22 mouse cellular contexts compared by ENCODE assay signal in genomic region chr16:66891559-66892247, GRCm38 (mm10).
"Had no signal": no experiment of that assay in that cellular context is flagged by ENCODE, and none has a peak within 500 bp of the region (broad histone marks: within the 10 kb centered on the region; RNA-seq: fewer than 3 reads in every experiment).

No protein-coding gene starts in this region.

- H3K4me3 ChIP-seq: layer of hippocampus, adult 2 months; limb, embryonic 10.5 days; limb, embryonic 13.5 days; liver, embryonic 12.5 days; liver, embryonic 15.5 days; lung, embryonic 15.5 days; megakaryocyte, embryonic 14.5 days; midbrain, embryonic 10.5 days; midbrain, embryonic 13.5 days; stomach, embryonic 15.5 days had no signal

- DNase-seq: kidney, adult 18-20 months; kidney, adult 9 months; kidney, postnatal 25 days; layer of hippocampus, adult 9-11 months; liver; lung, adult 18-20 months; lung, postnatal 10 days; lung, postnatal 36 days; retina, postnatal 1 day; right cerebral cortex, postnatal 25 days; spleen, adult 18-20 months; thymus, postnatal 25 days had no signal

- H3K9me3 ChIP-seq: limb, embryonic 10.5 days; limb, embryonic 13.5 days; liver, embryonic 12.5 days; liver, embryonic 15.5 days; lung, embryonic 15.5 days; megakaryocyte, embryonic 14.5 days; midbrain, embryonic 10.5 days; midbrain, embryonic 13.5 days; stomach, embryonic 15.5 days had no signal

- H3K27ac ChIP-seq: limb, embryonic 10.5 days; limb, embryonic 13.5 days; liver, embryonic 12.5 days; liver, embryonic 15.5 days; lung, embryonic 15.5 days; midbrain, embryonic 10.5 days; midbrain, embryonic 13.5 days; stomach, embryonic 15.5 days had no signal

- H3K4me1 ChIP-seq: limb, embryonic 10.5 days; limb, embryonic 13.5 days; liver, embryonic 12.5 days; liver, embryonic 15.5 days; lung, embryonic 15.5 days; megakaryocyte, embryonic 14.5 days; midbrain, embryonic 10.5 days; midbrain, embryonic 13.5 days; stomach, embryonic 15.5 days had no signal

- ATAC-seq: liver, embryonic 12.5 days; midbrain, embryonic 13.5 days had no signal

- H3K36me3 ChIP-seq: limb, embryonic 10.5 days; limb, embryonic 13.5 days; liver, embryonic 12.5 days; liver, embryonic 15.5 days; lung, embryonic 15.5 days; midbrain, embryonic 10.5 days; midbrain, embryonic 13.5 days; stomach, embryonic 15.5 days had no signal

- H3K9ac ChIP-seq: limb, embryonic 13.5 days; liver, embryonic 12.5 days; liver, embryonic 15.5 days; lung, embryonic 15.5 days; midbrain, embryonic 13.5 days; stomach, embryonic 15.5 days had no signal

- H3K27me3 ChIP-seq: limb, embryonic 13.5 days; liver, embryonic 12.5 days; liver, embryonic 15.5 days; lung, embryonic 15.5 days; megakaryocyte, embryonic 14.5 days; midbrain, embryonic 13.5 days; stomach, embryonic 15.5 days had no signal

- H3K4me2 ChIP-seq: limb, embryonic 13.5 days; liver, embryonic 12.5 days; liver, embryonic 15.5 days; lung, embryonic 15.5 days; midbrain, embryonic 13.5 days; stomach, embryonic 15.5 days had no signal
